Comparison of ENCODE assay signal across 18 mouse cellular contexts in the genomic region with DNA sequence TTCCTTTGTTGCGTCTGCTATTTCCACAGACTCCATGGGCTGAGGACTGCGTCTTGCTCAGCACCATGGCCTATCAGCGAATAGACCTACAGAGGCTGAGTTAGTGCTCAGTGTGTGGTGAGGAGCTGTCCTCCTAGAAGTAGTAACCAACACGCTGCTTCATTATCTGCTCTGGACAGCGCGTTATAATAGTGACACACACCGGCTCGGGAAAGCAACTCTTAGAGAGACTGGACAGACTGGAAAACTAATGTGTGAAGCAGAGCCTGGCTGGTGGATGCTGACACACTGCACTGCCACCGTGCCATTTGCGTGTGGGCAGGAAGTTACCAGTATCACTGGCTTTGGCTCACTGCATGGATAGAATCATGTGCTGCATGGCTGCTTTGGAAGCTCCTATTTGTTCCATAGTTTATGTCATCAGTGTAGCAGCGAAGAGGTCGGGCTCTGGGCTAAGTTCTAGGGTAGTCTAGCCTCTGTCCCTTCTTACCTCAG. TPM values are rescaled to one million over a fixed set of nuclear protein-coding genes. Genes with fewer than 3 reads are reported as not detected.
DNase-seq lines count a peak whose midpoint lies in the region; ATAC-seq and TF ChIP-seq lines count a peak whose summit lies in the region.
"Had no signal": no experiment of that assay in that cellular context is flagged by ENCODE, and none has a peak within 500 bp of the region (broad histone marks: within the 10 kb centered on the region; RNA-seq: fewer than 3 reads in every experiment).

No protein-coding gene starts in this region.

- no peak overlapping the region for H3K4me2 ChIP-seq in forebrain, embryonic 15.5 days (replicated peaks)
- H3K4me2 ChIP-seq: forebrain, embryonic 12.5 days; liver, embryonic 15.5 days; neural tube, embryonic 12.5 days had no signal

- no peak overlapping the region for H3K4me3 ChIP-seq in left cerebral cortex, adult 2 months
- no peak overlapping the region for H3K4me3 ChIP-seq in forebrain, embryonic 15.5 days
- H3K4me3 ChIP-seq: forebrain, embryonic 12.5 days; hindbrain, embryonic 10.5 days; liver, embryonic 15.5 days; neural tube, embryonic 12.5 days had no signal

- H3K27ac ChIP-seq in left cerebral cortex, adult 2 months: peak overlapping the region; percentile 40; the same call in 1 of the 2 replicates
- H3K27ac ChIP-seq in forebrain, embryonic 15.5 days (replicated peaks): no peak overlapping the region
- H3K27ac ChIP-seq: forebrain, embryonic 12.5 days; liver, embryonic 15.5 days; neural tube, embryonic 12.5 days had no signal

- no peaks in the 10 kb centered on the region for H3K27me3 ChIP-seq in forebrain, embryonic 15.5 days
- H3K27me3 ChIP-seq: forebrain, embryonic 12.5 days; liver, embryonic 15.5 days; neural tube, embryonic 12.5 days had no signal

- WGBS in forebrain, embryonic 15.5 days: 92% methylated on average over 12 of the region's 12 CpGs

- H3K4me1 ChIP-seq in forebrain, embryonic 15.5 days: peaks cover 19% of the 10 kb centered on the region

- intact Hi-C loops in heart, postnatal 25 days (cut with DNase I): loop anchor here (5.0 kb wide), 1 partner anchor 85 kb away; no protein-coding TSS in a partner anchor
- intact Hi-C loops in left cerebral cortex, adult 2 months (cut with DNase I): no loop called here
- intact Hi-C loops in left cerebral cortex, postnatal 14 days (cut with DNase I): loop anchor here (5.0 kb wide), 1 partner anchor 90 kb away; no protein-coding TSS in a partner anchor

- TF ChIP-seq CTCF in left cerebral cortex, adult 2 months (IDR thresholded peaks at IDR 0.05): no peak

- H3K9me3 ChIP-seq in forebrain, embryonic 15.5 days: no peaks in the 10 kb centered on the region
- H3K9me3 ChIP-seq: forebrain, embryonic 12.5 days; hindbrain, embryonic 10.5 days; liver, embryonic 15.5 days; neural tube, embryonic 12.5 days had no signal

- ATAC-seq in forebrain, embryonic 15.5 days (replicated peaks): no peak

- peaks cover 11% of the 10 kb centered on the region for H3K36me3 ChIP-seq in forebrain, embryonic 15.5 days

- DNase-seq in heart, adult 11 months: peak; percentile 95
- DNase-seq in heart, postnatal 25 days (ENCODE audit: low spot score): no peak
- DNase-seq in left cerebral cortex, adult 2 months (ENCODE audit: extremely low spot score in 1 of 2, low spot score in 2 of 2): no peak
- DNase-seq in left cerebral cortex, postnatal 14 days (ENCODE audit: low spot score in 2 of 2): no peak
- DNase-seq in thymus, postnatal 0 days (ENCODE audit: low spot score): peak; percentile 43
- DNase-seq in thymus, adult 18-20 months: no peak
- DNase-seq in adrenal gland, postnatal 25 days: no peak
- DNase-seq: cerebellum, postnatal 14 days; embryo, embryonic 11 days; kidney, adult 18-20 months; kidney, postnatal 25 days; lung, postnatal 10 days; spleen, adult 18-20 months had no signal

- no peak overlapping the region for H3K9ac ChIP-seq in forebrain, embryonic 15.5 days (replicated peaks)
- H3K9ac ChIP-seq: forebrain, embryonic 12.5 days; liver, embryonic 15.5 days; neural tube, embryonic 12.5 days had no signal

RNA-seq across cellular contexts. Expression of gene Ascc1, which starts 20.2 kb away (rescaled TPM):
- 10 to 100 TPM; 20.5 to 23.1 TPM for total RNA-seq in heart, postnatal 25 days (2021)
- total RNA-seq in left cerebral cortex, adult 2 months (2021): 10 to 100 TPM; 13.2 to 15.1 TPM
- total RNA-seq in left cerebral cortex, postnatal 14 days (2021): 10 to 100 TPM; 18.1 to 19.4 TPM
- 38.5 and 43.2 TPM in 2 replicates for polyA plus RNA-seq in thymus, postnatal 0 days (2015; fragmentation: Nextera tagmentation; extraction: Ambion mirVana)
- 28.8 and 33.8 TPM in 2 replicates for total RNA-seq in adrenal gland, postnatal 25 days (2021)
- 47.9 and 48.9 TPM in 2 replicates for polyA plus RNA-seq in forebrain, embryonic 15.5 days (2015; fragmentation: Nextera tagmentation; extraction: Ambion mirVana)

RNA-seq across cellular contexts. Expression of gene Anapc16, which starts 20.5 kb away (rescaled TPM):
- total RNA-seq in heart, postnatal 25 days (2021): 10 to 100 TPM; 62.1 to 67.4 TPM
- 10 to 100 TPM; 61.5 to 68.6 TPM for total RNA-seq in left cerebral cortex, adult 2 months (2021)
- 10 to 100 TPM; 60.8 to 67.3 TPM for total RNA-seq in left cerebral cortex, postnatal 14 days (2021)
- 139 and 168 TPM in 2 replicates for polyA plus RNA-seq in thymus, postnatal 0 days (2015; fragmentation: Nextera tagmentation; extraction: Ambion mirVana)
- total RNA-seq in adrenal gland, postnatal 25 days (2021): 64.1 and 67.8 TPM in 2 replicates
- polyA plus RNA-seq in forebrain, embryonic 15.5 days (2015; fragmentation: Nextera tagmentation; extraction: Ambion mirVana): 117 TPM in 2 replicates

RNA-seq across cellular contexts. Expression of gene Ddit4, which starts 30.8 kb away (rescaled TPM):
- 10 to 100 TPM; 41.8 to 77.1 TPM for total RNA-seq in heart, postnatal 25 days (2021)
- 10 to 100 TPM; 46.9 to 71.1 TPM for total RNA-seq in left cerebral cortex, adult 2 months (2021)
- total RNA-seq in left cerebral cortex, postnatal 14 days (2021): 10 to 100 TPM; 52.5 to 76.3 TPM
- 50.6 and 54.7 TPM in 2 replicates for polyA plus RNA-seq in thymus, postnatal 0 days (2015; fragmentation: Nextera tagmentation; extraction: Ambion mirVana)
- total RNA-seq in adrenal gland, postnatal 25 days (2021): 35.7 and 57.7 TPM in 2 replicates
- 90.0 and 92.5 TPM in 2 replicates for polyA plus RNA-seq in forebrain, embryonic 15.5 days (2015; fragmentation: Nextera tagmentation; extraction: Ambion mirVana)

Comparison
In these comparisons a context has a peak if more than half of its experiments do, and no peak if none do; other contexts are left out.
1. DNase-seq: peak in heart, adult 11 months (single experiment) and thymus, postnatal 0 days (single experiment); none in heart, postnatal 25 days (single experiment), left cerebral cortex, adult 2 months (0 of 2), left cerebral cortex, postnatal 14 days (0 of 2), thymus, adult 18-20 months (0 of 2) and adrenal gland, postnatal 25 days (single experiment).